Mouse (Mus musculus): Measurements from ENCODE around the gene Uggt1.

The Uggt1 gene

DNA sequence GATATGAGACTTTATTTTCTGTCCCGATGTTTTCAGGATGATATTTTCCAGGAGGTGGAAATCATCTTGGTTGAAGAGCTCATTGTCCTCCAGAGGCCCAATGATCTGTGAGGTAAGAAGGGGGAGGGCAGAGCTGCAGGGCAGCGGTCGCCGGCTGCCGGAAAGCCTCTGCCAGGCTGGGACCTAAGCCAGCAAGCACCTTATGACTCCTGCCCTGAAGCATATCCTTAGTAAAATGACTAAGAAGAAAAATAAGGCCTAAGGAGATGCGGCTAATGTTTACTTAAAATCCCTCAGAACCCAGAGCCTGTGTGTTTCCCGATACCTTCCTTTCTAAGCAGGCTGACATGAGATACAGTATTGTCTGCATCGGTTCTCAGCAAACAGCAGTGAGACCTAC is 71.1 kb downstream of the Uggt1 start:
- no peak for DNase-seq (ENCODE audit: low read depth, low spot score)

DNA sequence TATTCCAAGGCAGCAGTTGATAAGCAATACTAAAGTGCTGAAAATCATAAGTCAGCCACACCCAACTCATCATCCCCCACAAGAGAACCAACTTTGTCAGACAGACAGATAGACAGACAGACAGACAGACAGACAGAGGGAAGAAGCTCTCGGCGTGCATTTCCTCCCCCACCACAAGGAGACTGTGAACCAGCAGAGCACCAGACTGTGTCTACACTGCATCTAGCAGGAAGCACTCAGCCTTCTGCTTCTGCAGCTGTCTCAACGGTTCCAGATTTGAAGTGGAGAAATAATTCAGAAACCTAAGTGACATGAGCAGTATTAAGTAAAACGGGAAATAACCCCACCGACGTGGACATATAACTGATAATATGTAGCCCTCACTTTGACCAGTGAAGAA is 71.6 kb downstream of the Uggt1 start:
- DNase-seq (ENCODE audit: low read depth, low spot score), result no peak

DNA sequence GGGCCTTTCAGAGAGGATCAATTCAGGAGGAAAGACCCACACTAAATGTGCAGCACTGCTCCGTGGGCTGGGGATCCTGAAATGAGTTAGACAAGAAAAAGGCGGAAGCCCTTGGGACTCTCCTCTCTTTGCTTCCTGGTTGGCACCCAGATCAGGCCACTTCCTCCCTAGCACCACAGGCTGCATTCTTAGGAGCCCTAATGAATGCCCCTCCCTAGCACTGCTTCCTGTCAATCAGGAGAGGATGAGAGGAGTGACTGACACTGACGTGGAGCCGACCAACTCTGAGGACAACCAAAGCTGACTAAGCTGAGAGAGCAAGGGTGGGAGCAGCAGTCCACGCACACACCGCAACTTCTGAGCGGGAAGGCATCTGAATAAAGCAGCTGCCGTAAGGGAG is 81.8 kb downstream of the Uggt1 start:
- no peak for DNase-seq (ENCODE audit: low read depth, low spot score)

DNA sequence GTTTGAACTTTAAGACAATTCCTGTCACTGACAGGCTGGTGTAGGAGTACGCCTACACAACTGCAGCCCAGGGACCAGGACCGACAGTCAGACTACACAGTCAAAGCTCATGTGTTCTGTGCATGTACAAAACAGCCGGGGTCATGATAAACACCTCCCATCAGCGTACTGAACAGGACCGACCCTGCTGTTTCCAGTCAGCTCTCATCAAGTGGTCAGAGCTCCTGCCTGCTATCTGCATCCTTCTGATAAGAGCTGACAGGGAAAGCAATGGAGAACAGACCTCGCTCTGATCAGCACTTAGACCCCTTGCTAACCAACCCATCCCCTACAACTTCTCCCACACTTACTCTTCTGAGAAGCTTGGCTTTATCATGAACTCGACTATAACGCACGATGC is 83.3 kb downstream of the Uggt1 start:
- DNase-seq (ENCODE audit: low read depth, low spot score), result no peak

GRCm38 (mm10) chr1:36160246-36160645 is 84.3 kb downstream of the Uggt1 start:
- DNase-seq (ENCODE audit: low read depth, low spot score), result no peak

DNA sequence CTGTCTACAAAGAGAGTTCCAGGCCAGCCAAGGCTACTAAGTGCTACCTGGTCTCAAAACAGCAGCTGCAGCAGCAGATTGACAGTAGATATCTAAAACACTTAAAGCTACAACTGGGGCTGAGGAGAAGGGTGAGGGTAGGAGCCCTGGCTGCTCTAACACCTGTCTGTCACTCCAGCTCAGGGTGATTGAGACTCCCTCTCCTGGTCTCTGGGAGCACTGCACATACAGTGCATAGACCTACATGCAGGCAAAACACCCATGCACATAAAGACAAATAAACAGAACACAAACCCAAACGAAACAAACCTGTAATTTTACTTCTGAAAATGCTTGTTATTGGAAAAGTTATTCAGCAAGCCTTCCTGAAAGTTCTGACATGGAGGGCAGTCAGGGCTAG is 95.1 kb downstream of the Uggt1 start:
- no peak for DNase-seq (ENCODE audit: low read depth, low spot score)

DNA sequence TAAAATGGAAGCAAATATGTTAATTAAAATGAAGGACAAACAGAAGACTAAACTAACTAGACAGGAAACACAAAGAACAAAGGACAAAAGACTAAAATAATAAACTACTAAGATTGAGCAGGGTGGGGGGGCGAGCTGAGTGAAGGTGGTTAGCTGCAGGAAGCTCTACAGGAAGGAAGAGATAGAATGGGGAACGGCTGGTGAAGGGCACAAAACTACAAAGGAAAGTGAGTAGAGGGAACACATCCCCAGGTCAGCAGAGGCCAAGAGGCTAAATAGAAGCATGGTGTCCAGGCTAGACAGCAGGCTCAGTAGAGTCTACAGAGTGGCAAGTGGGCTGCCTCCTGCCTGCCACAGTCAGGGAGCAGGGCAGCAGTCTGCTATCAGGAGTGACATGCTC is 95.7 kb downstream of the Uggt1 start:
- no peak for DNase-seq (ENCODE audit: low read depth, low spot score)

- DNase-seq (ENCODE audit: low read depth, low spot score), result no peak
Observed at GRCm38 (mm10) chr1:36145050-36145449, 99.5 kb downstream of the Uggt1 start.

DNA sequence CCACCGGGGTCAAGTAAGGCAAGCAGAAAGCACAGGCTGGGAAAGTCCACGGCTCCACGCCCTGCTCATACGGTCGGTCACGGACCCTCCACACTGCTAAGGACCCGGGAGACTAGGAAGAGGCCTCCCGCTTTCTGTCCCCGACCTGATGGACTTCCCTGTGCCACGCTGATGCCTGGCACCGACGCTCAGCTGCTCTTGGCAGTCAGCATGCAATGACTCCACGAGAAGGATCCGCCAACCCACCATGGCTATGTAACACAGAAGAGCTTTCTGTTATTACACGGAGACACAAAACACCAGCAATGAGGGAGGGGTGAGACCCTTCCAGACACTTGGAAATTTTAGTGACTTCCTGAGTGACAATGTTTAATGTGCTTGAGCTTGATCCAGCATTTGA is 104.2 kb downstream of the Uggt1 start:
- DNase-seq (ENCODE audit: low read depth, low spot score), result no peak

- DNase-seq (ENCODE audit: low read depth, low spot score), result peak; percentile 66
Observed at GRCm38 (mm10) chr1:36134584-36134983, 109.9 kb downstream of the Uggt1 start.

DNA sequence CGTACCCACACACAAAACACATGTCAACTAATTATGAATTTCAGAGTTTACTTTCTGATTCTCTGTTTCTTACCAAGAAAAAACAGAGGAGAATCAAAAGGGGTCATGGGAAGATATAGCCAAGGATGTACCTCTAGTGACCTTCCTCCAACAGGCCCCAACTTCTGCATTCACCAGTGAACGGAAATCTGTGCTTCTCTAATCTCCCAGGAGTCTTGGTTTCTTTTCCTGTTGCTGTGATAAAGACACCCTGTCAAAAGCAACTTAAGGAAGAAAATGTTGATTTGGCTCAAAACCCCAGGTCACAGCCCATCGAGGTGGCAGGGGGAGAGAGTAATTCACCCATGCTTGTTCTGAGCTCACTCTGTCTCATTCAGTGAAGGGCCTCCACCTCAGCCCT is 110.9 kb downstream of the Uggt1 start:
- DNase-seq (ENCODE audit: low read depth, low spot score), result no peak

- no peak for DNase-seq (ENCODE audit: low read depth, low spot score)
Observed at GRCm38 (mm10) chr1:36133041-36133440, 111.5 kb downstream of the Uggt1 start.

- no peak for DNase-seq (ENCODE audit: low read depth, low spot score)
Observed at GRCm38 (mm10) chr1:36132211-36132610, 112.3 kb downstream of the Uggt1 start.

DNA sequence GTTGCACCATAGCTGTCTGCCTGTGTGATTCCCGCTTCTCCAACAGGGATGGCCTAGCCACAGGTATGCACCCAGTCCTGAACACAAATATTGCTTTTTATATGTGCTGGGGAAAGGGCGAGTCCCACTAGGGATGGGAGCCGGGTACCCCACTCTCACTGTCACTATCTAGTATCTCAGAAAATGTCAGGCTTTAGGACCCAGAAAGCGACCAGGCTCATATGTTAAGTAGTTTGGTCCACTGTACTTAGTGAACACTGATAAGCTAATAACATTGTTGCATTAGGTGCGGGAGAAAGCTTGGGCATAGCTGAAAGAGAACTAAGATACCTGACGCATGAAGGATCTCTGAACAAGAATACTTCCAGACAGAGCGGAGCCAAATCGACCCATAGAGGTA is 112.8 kb downstream of the Uggt1 start:
- no peak for DNase-seq (ENCODE audit: low read depth, low spot score)

- no peak for DNase-seq (ENCODE audit: low read depth, low spot score)
Observed at GRCm38 (mm10) chr1:36131154-36131553, 113.4 kb downstream of the Uggt1 start.

DNA sequence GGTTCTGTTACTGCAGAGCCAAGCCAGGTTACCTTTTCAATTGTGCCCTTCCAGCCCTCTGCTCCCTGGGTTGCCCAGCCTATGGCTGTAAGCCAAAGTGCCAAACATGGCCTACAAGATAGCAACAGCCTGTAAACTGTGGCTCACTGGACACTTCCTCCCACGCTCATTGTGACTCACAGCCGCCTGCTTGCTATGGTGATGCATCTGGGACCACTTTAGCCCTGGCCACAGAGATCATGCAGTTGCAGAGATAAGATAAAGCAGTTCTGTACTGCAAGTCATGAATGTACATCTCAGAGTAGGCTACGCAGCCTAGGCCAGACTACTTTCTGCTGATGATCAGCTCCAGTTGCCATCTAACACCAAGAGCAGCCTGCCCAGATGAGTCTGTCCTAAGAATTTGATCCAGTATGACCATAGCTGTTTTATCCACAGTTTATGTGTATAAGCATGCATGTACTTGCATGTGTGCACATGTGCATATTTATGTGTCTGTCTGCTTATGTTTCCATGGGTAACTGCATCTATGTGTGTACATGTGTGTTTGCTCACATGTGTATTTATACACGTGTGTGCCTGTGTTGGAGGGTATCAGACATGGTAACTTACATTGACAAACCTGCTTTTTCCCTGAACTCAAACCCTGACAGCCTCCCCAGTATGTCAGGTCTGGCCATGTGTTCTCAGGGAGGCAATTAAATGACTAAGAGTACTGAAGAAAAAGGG is 114.0 kb downstream of the Uggt1 start:
- DNase-seq (ENCODE audit: low read depth, low spot score), result no peak

- no peak for DNase-seq (ENCODE audit: low read depth, low spot score)
Observed at GRCm38 (mm10) chr1:36129881-36130280, 114.6 kb downstream of the Uggt1 start.

GRCm38 (mm10) chr1:36129126-36129525 is 115.4 kb downstream of the Uggt1 start:
- no peak for DNase-seq (ENCODE audit: low read depth, low spot score)

DNA sequence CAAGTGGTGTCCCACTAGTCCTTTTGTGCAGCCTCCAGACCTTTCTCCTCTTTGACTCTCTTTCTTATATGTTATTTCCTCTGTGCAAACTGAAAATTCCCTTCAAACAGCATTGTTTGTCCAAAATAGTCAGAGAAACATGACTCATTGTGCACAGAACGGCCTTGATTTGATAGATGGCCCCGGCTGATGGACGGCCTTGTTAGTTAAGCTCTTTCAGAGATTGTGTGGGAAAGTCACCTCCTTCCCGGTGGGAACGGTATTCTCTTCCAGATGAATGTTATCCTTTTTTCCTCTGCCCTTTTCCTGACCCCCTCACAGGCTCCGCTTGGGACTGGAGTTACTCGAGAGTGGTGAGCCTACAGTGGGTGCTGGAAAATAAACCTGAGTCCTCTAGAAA is 119.4 kb downstream of the Uggt1 start:
- DNase-seq (ENCODE audit: low read depth, low spot score), result no peak

DNA sequence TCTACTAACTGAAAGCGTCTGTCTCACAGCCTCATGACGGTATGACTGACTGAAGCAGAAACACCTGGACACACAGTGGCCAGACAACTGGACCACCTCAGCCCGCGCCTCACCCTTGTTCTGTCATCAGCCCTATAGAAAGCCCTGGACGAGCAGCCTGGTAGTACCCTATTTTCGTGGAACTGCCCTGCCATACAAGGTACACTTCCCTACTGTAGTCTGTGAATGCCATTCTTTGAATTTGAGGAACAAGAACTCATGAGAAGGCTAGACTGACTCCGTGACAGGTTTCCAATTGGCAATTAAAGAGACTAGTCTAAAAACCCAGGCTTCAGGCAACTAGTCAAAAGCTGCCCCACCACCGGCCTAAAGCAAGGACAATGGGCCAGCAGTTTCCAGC is 123.3 kb downstream of the Uggt1 start:
- no peak for DNase-seq (ENCODE audit: low read depth, low spot score)

DNA sequence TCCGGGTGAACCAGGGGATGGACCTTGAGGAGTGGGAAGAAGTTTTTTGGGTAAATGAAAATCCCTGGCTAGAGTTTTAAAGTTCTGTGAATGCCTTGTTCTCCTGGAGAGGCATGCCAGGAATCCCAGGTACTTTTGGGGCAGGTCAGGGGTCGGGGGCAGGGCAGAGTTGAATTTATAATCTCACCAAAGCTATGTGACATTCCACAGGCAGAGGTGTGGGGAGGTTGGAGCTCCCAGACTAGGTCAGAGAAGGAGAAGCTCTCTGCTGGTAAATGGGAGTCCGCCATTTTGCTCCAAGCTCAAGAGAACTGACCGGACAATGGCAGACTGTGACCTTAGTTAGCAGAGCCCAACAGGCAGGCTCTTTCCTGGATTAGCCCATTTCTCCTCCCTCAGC is 125.1 kb downstream of the Uggt1 start:
- no peak for DNase-seq (ENCODE audit: low read depth, low spot score)

DNA sequence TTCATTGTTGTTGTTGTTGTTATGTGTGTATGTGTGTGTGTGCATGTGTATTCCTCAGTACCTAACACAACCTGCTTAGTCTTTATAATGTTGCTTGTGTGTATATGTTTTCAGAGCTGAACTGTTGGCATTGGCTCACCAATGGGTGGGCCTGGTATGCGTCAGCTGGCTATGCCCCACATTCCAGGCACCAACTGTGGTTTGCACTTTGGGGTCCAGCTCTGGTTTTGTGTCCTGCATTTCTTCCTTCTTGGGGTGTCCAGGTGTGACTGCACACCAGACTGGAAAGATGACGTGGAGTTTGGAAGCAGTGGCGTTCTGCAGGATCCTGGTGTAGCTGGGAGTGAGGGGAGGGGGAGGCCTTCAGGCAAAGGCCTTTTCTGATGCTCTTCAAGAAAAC is 125.6 kb downstream of the Uggt1 start:
- DNase-seq (ENCODE audit: low read depth, low spot score), result no peak

DNA sequence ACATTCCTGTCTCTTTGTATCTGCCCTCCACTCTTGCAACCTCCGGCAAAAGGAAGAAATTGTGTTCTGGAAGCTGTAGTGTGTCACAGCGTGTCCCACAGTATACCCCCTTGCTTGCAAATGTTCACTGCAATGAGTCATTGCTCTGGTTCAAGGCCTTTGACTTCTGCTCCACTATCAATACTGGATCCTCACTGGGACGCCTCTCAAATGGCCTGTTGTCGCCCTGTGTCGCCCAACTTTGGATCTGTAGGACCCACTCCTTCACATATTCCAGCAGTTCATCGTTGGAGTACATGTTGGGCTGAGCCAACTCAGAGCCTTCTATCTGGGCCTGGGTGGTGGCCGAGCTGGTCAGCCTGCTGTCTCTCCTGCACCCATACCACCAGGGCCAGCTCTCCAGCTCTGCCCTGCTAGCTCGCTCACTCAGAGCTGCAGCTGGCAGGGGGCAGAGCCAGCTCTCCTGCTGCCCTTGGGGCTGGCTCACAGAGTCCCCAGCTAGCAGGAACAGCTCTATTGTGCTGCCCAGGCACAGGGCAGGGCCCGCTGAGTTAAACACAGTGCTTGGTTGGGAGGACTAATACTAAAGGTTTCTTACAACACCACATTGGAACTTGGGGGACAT is 126.3 kb downstream of the Uggt1 start:
- no peak for DNase-seq (ENCODE audit: low read depth, low spot score)

- DNase-seq (ENCODE audit: low read depth, low spot score), result no peak
Observed at GRCm38 (mm10) chr1:36116488-36116887, 128.0 kb downstream of the Uggt1 start.
